Mouse (Mus musculus) neural tube, embryonic 11.5 days (tissue): ENCODE results near the gene Gprc5d. TPM values are rescaled to one million over a fixed set of nuclear protein-coding genes. Genes with fewer than 3 reads are reported as not detected.

Source experiments
- ATAC-seq: fragments of 200-750 bp; cut with Nextera tagmentation; 2 replicates; pipeline ENCODE4 v1.8.0; 2017; ENCODE audit warnings: moderate number of reproducible peaks, mild to moderate bottlenecking, moderate TSS enrichment, moderate library complexity; ENCODE audit not compliant: insufficient read depth, low FRiP score, low TSS enrichment
- DNase-seq: peaks from one replicate; pipeline ENCODE4 v3.0.0-alpha.2; 2015; ENCODE audit warnings: low spot score
- H3K27ac ChIP-seq: fragments of 300-500 bp; sonication (generic); 2 replicates; pipeline ENCODE4 v1.5.1; 2014; ENCODE audit warnings: low read depth, mild to moderate bottlenecking, low read length
- H3K27me3 ChIP-seq: fragments of 300-500 bp; sonication (generic); 2 replicates; pipeline ENCODE4 v1.6.1; 2014; ENCODE audit warnings: mild to moderate bottlenecking, low read length, mixed read lengths; ENCODE audit not compliant: control insufficient read depth, insufficient read depth
- H3K36me3 ChIP-seq: fragments of 300-500 bp; sonication (generic); 2 replicates; pipeline ENCODE4 v1.6.1; 2014; ENCODE audit warnings: mild to moderate bottlenecking, low read length, moderate library complexity, mixed read lengths; ENCODE audit not compliant: control insufficient read depth, insufficient read depth
- H3K4me1 ChIP-seq: fragments of 300-500 bp; sonication (generic); 2 replicates; pipeline ENCODE4 v1.6.1; 2014; ENCODE audit warnings: low read length, mixed read lengths; ENCODE audit not compliant: control insufficient read depth, insufficient read depth
- H3K4me2 ChIP-seq: fragments of 300-500 bp; sonication (generic); 2 replicates; pipeline ENCODE4 v1.6.1; 2014; ENCODE audit warnings: low read depth, mild to moderate bottlenecking, moderate library complexity
- H3K4me3 ChIP-seq: fragments of 300-500 bp; sonication (generic); 2 replicates; pipeline ENCODE4 v1.5.1; 2014; ENCODE audit warnings: low read depth, low read length
- H3K9ac ChIP-seq: fragments of 300-500 bp; sonication (generic); 2 replicates; pipeline ENCODE4 v1.6.1; 2014; ENCODE audit warnings: mild to moderate bottlenecking, low read length
- H3K9me3 ChIP-seq: fragments of 300-500 bp; sonication (generic); 2 replicates; pipeline ENCODE4 v1.6.1; 2016; ENCODE audit warnings: low read length; ENCODE audit not compliant: control insufficient read depth
- WGBS: fragments of 180-500 bp; shearing (Covaris S2); extraction: QIAGEN DNeasy Blood & Tissue Kit; methylation state at CpG from one replicate; pipeline ENCODE4 v1.1.7; 2014; 5-methylcytosine and 5-hydroxymethylcytosine counted together
- polyA plus RNA-seq: library from polyadenylated mRNA; unstranded; fragments of >200 nt; fragmentation: Nextera tagmentation; extraction: Ambion mirVana; gene quantifications from 2 replicates; pipeline ENCODE4 v1.2.1, GENCODE M21; 2014

Gprc5d gene
- polyA plus RNA-seq: not detected in 2 replicates

- DNase-seq (no peak), ATAC-seq (no peak)
- no peaks in the 10 kb centered on the region for H3K27me3 ChIP-seq
- no peak within 1 kb of the TSS for H3K9ac ChIP-seq
- WGBS: 89% methylated on average over 5 of the region's 5 CpGs
- no peak within 1 kb of the TSS for H3K4me2 ChIP-seq
- H3K9me3 ChIP-seq: no peaks in the 10 kb centered on the region
- H3K4me1 ChIP-seq: 0 out of 2 replicates have a peak, but pooled peaks cover under 1% of the 10 kb centered on the region
- H3K27ac ChIP-seq: no peak within 1 kb of the TSS
- no peak within 1 kb of the TSS for H3K4me3 ChIP-seq
- no peaks in the 10 kb centered on the region for H3K36me3 ChIP-seq
These were observed at the start of gene Gprc5d for GRCm38 (mm10) chr6:135118183-135118582. Gene Gprc5d, minus strand, starts transcription at chr6:135118283.

GRCm38 (mm10) chr6:135166712-135167111 is 48.6 kb upstream of the Gprc5d start:
- H3K4me3 ChIP-seq: no peak overlapping the region
- DNase-seq (no peak), ATAC-seq (no peak)
- no peak overlapping the region for H3K9ac ChIP-seq
- no peaks in the 10 kb centered on the region for H3K4me1 ChIP-seq
- no peak overlapping the region for H3K4me2 ChIP-seq
- no peaks in the 10 kb centered on the region for H3K9me3 ChIP-seq
- H3K27me3 ChIP-seq: no peaks in the 10 kb centered on the region
- no peak overlapping the region for H3K27ac ChIP-seq
- WGBS: 57% methylated on average over 5 of the region's 5 CpGs
- H3K36me3 ChIP-seq: no peaks in the 10 kb centered on the region

- Histone ChIP-seq H3K27ac (no peak overlapping the region), H3K9ac (no peak overlapping the region), H3K4me1 (no peaks in the 10 kb centered on the region), H3K36me3 (no peaks in the 10 kb centered on the region), H3K4me2 (no peak overlapping the region), H3K4me3 (no peak overlapping the region), H3K27me3 (no peaks in the 10 kb centered on the region), H3K9me3 (no peaks in the 10 kb centered on the region)
- no peak for DNase-seq
- 80% methylated on average over 3 of the region's 3 CpGs for WGBS
- ATAC-seq: no peak
These were observed 48.2 kb upstream of the Gprc5d start for GRCm38 (mm10) chr6:135166262-135166661.

- H3K27me3 ChIP-seq: no peaks in the 10 kb centered on the region
- no peak for DNase-seq
- H3K4me1 ChIP-seq: no peaks in the 10 kb centered on the region
- no peak overlapping the region for H3K27ac ChIP-seq
- no peak overlapping the region for H3K9ac ChIP-seq
- 87% methylated on average over 2 of the region's 2 CpGs for WGBS
- H3K9me3 ChIP-seq: no peaks in the 10 kb centered on the region
- no peak overlapping the region for H3K4me2 ChIP-seq
- no peaks in the 10 kb centered on the region for H3K36me3 ChIP-seq
- no peak for ATAC-seq
- H3K4me3 ChIP-seq: no peak overlapping the region
These were observed 47.6 kb upstream of the Gprc5d start for GRCm38 (mm10) chr6:135165706-135166105.

- 78% methylated on average over 3 of the region's 3 CpGs for WGBS
- ATAC-seq (no peak), DNase-seq (no peak)
- no peak overlapping the region for H3K27ac ChIP-seq
- H3K4me3 ChIP-seq: no peak overlapping the region
- no peaks in the 10 kb centered on the region for H3K36me3 ChIP-seq
- H3K9me3 ChIP-seq: no peaks in the 10 kb centered on the region
- H3K9ac ChIP-seq: no peak overlapping the region
- no peaks in the 10 kb centered on the region for H3K27me3 ChIP-seq
- no peaks in the 10 kb centered on the region for H3K4me1 ChIP-seq
- no peak overlapping the region for H3K4me2 ChIP-seq
These were observed 47.1 kb upstream of the Gprc5d start for GRCm38 (mm10) chr6:135165191-135165590.

GRCm38 (mm10) chr6:135162861-135163260 is 44.8 kb upstream of the Gprc5d start:
- Histone ChIP-seq H3K9ac (no peak overlapping the region), H3K9me3 (no peaks in the 10 kb centered on the region), H3K36me3 (no peaks in the 10 kb centered on the region), H3K27me3 (no peaks in the 10 kb centered on the region), H3K4me3 (no peak overlapping the region), H3K4me2 (no peak overlapping the region), H3K27ac (no peak overlapping the region), H3K4me1 (no peaks in the 10 kb centered on the region)
- ATAC-seq (no peak), DNase-seq (no peak)
- 82% methylated on average over 4 of the region's 4 CpGs for WGBS

- no peaks in the 10 kb centered on the region for H3K36me3 ChIP-seq
- WGBS: 94% methylated on average over 3 of the region's 3 CpGs
- no peak overlapping the region for H3K27ac ChIP-seq
- H3K4me2 ChIP-seq: no peak overlapping the region
- no peak overlapping the region for H3K4me3 ChIP-seq
- ATAC-seq (no peak), DNase-seq (no peak)
- no peaks in the 10 kb centered on the region for H3K27me3 ChIP-seq
- H3K9me3 ChIP-seq: no peaks in the 10 kb centered on the region
- H3K4me1 ChIP-seq: no peaks in the 10 kb centered on the region
- H3K9ac ChIP-seq: no peak overlapping the region
These were observed 44.2 kb upstream of the Gprc5d start for GRCm38 (mm10) chr6:135162311-135162710.

GRCm38 (mm10) chr6:135161356-135161755 is 43.3 kb upstream of the Gprc5d start:
- Histone ChIP-seq H3K4me2 (no peak overlapping the region), H3K9ac (no peak overlapping the region), H3K4me1 (no peaks in the 10 kb centered on the region), H3K36me3 (no peaks in the 10 kb centered on the region), H3K9me3 (no peaks in the 10 kb centered on the region), H3K27me3 (no peaks in the 10 kb centered on the region), H3K4me3 (no peak overlapping the region), H3K27ac (no peak overlapping the region)
- DNase-seq: no peak
- no peak for ATAC-seq
- WGBS: 75% methylated on average over 4 of the region's 4 CpGs

GRCm38 (mm10) chr6:135158509-135158908 is 40.4 kb upstream of the Gprc5d start:
- Histone ChIP-seq H3K9ac (no peak overlapping the region), H3K4me3 (no peak overlapping the region), H3K4me2 (no peak overlapping the region), H3K27ac (no peak overlapping the region), H3K4me1 (no peaks in the 10 kb centered on the region), H3K9me3 (no peaks in the 10 kb centered on the region), H3K36me3 (no peaks in the 10 kb centered on the region), H3K27me3 (no peaks in the 10 kb centered on the region)
- no peak for ATAC-seq
- DNase-seq: no peak
- 35% methylated on average over 4 of the region's 4 CpGs for WGBS
